Mouse (Mus musculus): ENCODE measurements around the gene Dusp13.

DNA sequence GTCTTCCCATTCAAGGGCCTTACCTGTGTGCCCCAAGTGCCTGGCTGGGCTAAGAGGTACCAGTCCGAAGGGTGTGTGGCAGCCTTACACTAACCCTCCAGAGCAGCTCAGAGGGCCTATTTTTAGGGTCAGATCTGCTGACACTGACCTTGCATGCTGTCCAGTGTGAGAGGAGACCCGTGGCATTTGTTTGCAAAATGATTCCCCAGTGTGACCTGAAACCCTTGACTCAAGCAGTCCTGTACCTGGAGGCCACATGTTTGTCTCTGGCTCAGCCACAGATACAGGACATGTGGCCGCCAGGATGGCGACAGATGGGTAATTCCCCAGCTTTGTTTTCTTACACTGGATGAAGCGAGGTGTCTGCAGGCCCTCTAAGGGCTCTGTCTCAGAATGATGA is 36.5 kb downstream of the Dusp13 start, which contains the start of gene Dupd1:
- TF ChIP-seq POLR2A (IDR thresholded peaks at IDR 0.05; ENCODE audit: control insufficient read depth, low read depth, low read length) (no peak), CTCF (IDR thresholded peaks at IDR 0.05; ENCODE audit: control insufficient read depth, insufficient read depth, insufficient replicate concordance, low read depth, low read length) (no peak)
